Mouse (Mus musculus) testis, adult 2 months (tissue): ENCODE data around the gene Trim17. TPM values are rescaled to one million over a fixed set of nuclear protein-coding genes. Genes with fewer than 3 reads are reported as not detected.

Experiments used
- H3K27ac ChIP-seq: fragments of 200-500 bp; 2 replicates; pipeline ENCODE4 v1.5.1; 2012; ENCODE audit warnings: low read depth, low read length; ENCODE audit not compliant: control insufficient read depth, insufficient read depth
- H3K27me3 ChIP-seq: fragments of 200-500 bp; 2 replicates; pipeline ENCODE4 v1.6.1; 2012; ENCODE audit warnings: mild to moderate bottlenecking, low read length, moderate library complexity; ENCODE audit not compliant: control insufficient read depth, insufficient read depth
- H3K36me3 ChIP-seq: fragments of 200-500 bp; 2 replicates; pipeline ENCODE4 v1.6.1; 2012; ENCODE audit warnings: mild to moderate bottlenecking, low read length; ENCODE audit not compliant: control insufficient read depth, insufficient read depth
- H3K4me1 ChIP-seq: fragments of 200-500 bp; 2 replicates; pipeline ENCODE4 v1.6.1; 2012; ENCODE audit warnings: low read length; ENCODE audit not compliant: control insufficient read depth, insufficient read depth
- H3K4me3 ChIP-seq: fragments of 200-500 bp; 2 replicates; pipeline ENCODE4 v1.5.1; 2012; ENCODE audit warnings: low read depth, mild to moderate bottlenecking, low read length, moderate library complexity, mixed read lengths; ENCODE audit not compliant: control insufficient read depth
- CTCF ChIP-seq: fragments of 200-500 bp; IDR thresholded peaks from 2 replicates; pipeline ENCODE4 v1.5.1; 2012; ENCODE audit warnings: low read depth, mild to moderate bottlenecking, inconsistent platforms, low read length, moderate library complexity; ENCODE audit not compliant: control insufficient read depth, insufficient read depth, insufficient replicate concordance
- POLR2A ChIP-seq: fragments of 200-500 bp; IDR thresholded peaks from 2 replicates; pipeline ENCODE4 v1.6.1; 2012; ENCODE audit warnings: low read depth, mild to moderate bottlenecking, inconsistent platforms, low read length, moderate library complexity; ENCODE audit not compliant: control insufficient read depth
- polyA plus RNA-seq: library from polyadenylated mRNA; depleted of rRNA; stranded (reverse); fragments of >200 nt; gene quantifications from 2 replicates; pipeline ENCODE4 v1.2.3, GENCODE M21; 2012

Gene Trim17
- polyA plus RNA-seq, 1 experiment = 166 TPM

GRCm38 (mm10) chr11:58969659-58970058 lies 15.2 kb downstream of the Trim17 start:
- TF ChIP-seq POLR2A (no peak), CTCF (no peak)
- Histone ChIP-seq H3K4me3 (no peak overlapping the region), H3K27me3 (no peaks in the 10 kb centered on the region), H3K36me3 (no peaks in the 10 kb centered on the region), H3K4me1 (peaks cover 8% of the 10 kb centered on the region), H3K27ac (no peak overlapping the region)

DNA sequence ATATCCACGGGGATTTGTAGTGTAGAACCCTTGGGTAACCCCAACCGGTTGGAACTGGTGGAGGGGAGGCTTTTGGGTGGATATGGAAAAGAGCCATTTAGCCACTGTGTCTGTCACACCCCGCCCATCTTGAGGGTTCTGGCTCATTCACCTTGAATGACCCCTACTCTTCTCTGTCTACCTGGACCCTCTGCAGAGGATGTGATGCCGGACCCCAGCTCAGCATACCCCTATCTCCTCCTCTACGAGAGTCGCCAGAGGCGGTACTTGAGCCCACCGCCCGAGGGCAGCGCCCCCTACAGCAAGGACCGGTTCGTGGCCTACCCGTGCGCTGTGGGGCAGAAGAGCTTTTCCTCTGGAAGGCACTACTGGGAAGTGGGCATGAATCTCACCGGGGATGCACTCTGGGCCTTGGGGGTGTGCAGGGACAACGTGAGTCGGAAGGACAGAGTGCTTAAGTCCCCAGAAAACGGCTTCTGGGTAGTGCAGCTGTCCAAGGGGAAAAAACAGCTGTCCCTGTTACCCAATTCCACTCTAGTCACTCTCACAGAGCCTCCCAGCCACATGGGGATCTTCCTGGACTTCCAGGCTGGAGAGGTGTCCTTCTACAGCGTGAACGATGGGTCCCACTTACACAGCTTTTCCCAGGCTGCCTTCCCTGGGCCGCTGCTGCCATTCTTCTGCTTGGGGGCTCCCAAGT lies 16.5 kb downstream of the Trim17 start:
- no peaks in the 10 kb centered on the region for H3K36me3 ChIP-seq
- peaks cover 8% of the 10 kb centered on the region for H3K4me1 ChIP-seq
- TF ChIP-seq POLR2A (no peak), CTCF (no peak)
- H3K27ac ChIP-seq = no peak overlapping the region
- no peaks in the 10 kb centered on the region for H3K27me3 ChIP-seq
- H3K4me3 ChIP-seq = no peak overlapping the region

- Histone ChIP-seq H3K27ac (no peak overlapping the region), H3K36me3 (no peaks in the 10 kb centered on the region), H3K4me1 (peaks cover 8% of the 10 kb centered on the region), H3K4me3 (no peak overlapping the region), H3K27me3 (no peaks in the 10 kb centered on the region)
- TF ChIP-seq POLR2A (no peak), CTCF (no peak)
These were observed 17.3 kb downstream of the Trim17 start for GRCm38 (mm10) chr11:58971796-58972195.

GRCm38 (mm10) chr11:58974414-58974813 lies 19.9 kb downstream of the Trim17 start:
- Histone ChIP-seq H3K27me3 (no peaks in the 10 kb centered on the region), H3K36me3 (no peaks in the 10 kb centered on the region), H3K4me3 (peak overlapping the region; percentile 87), H3K27ac (peak overlapping the region; percentile 98), H3K4me1 (peaks cover 15% of the 10 kb centered on the region)
- TF ChIP-seq POLR2A (peak; percentile 68; the same call in 1 of the 2 replicates), CTCF (no peak)

GRCm38 (mm10) chr11:58977150-58977549 lies 22.7 kb downstream of the Trim17 start:
- peaks cover 22% of the 10 kb centered on the region for H3K4me1 ChIP-seq
- no peaks in the 10 kb centered on the region for H3K27me3 ChIP-seq
- TF ChIP-seq CTCF (no peak), POLR2A (no peak)
- peak overlapping the region; percentile 94 for H3K4me3 ChIP-seq
- peaks cover 3% of the 10 kb centered on the region; the same call in 1 of the 2 replicates for H3K36me3 ChIP-seq
- peak overlapping the region; percentile 78 for H3K27ac ChIP-seq

DNA sequence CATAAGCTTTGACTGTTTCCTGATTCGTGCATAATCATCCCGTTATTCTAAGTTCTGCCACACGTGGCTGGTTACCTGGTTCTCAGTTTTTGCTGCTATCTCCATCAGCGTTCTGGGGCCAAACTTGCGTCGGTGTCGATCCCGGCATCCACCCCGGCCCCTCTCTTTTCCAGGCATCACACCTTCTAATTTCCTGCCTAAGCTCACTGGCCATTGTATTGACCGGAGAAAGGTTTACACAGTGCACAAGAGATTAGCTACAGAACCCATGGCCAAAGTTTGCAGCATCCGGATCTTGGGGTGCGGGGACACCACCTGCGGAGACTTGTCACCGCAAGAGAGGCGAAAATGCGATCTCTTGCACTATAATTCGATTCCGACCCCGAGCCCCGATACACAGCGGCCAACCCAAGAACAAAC lies 23.1 kb downstream of the Trim17 start:
- H3K36me3 ChIP-seq = peaks cover 3% of the 10 kb centered on the region; the same call in 1 of the 2 replicates
- H3K27me3 ChIP-seq = no peaks in the 10 kb centered on the region
- peaks cover 22% of the 10 kb centered on the region for H3K4me1 ChIP-seq
- H3K27ac ChIP-seq = peak overlapping the region; percentile 78
- peak overlapping the region; percentile 94 for H3K4me3 ChIP-seq
- no peak for TF ChIP-seq POLR2A
- no peak for TF ChIP-seq CTCF

DNA sequence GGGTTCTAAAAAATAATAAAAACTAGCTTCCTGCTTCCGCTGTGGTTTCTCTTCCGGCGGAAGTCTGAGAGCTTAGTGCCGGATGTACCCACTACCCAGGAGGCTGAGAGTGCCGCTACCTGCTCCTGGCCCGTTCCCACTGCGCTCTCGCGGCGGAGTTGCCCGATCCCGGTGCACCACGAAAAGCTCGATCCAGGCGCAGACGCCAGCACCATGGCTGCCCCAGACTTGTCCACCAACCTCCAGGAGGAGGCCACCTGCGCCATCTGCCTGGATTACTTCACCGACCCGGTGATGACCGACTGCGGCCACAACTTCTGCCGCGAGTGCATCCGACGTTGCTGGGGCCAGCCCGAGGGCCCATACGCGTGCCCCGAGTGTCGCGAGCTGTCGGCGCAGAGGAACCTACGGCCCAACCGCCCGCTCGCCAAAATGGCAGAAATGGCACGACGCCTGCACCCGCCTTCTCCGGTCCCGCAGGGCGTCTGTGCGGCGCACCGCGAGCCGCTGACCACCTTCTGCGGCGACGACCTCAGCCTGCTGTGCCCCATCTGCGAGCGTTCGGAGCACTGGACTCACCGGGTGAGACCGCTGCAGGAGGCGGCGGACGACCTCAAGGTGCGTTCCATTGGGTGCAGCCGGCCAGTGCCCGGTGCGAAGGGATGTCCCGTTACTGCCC lies 23.7 kb downstream of the Trim17 start, which contains the start of gene Trim11:
TSS of gene Trim11 (plus strand) at position 67 of the 679 bp plus-strand sequence.
- peak within 1 kb of the TSS; percentile 88 for H3K27ac ChIP-seq

More for the DNA sequence above, 23.7 kb downstream of the Trim17 start, which contains the start of gene Trim11:
- TF ChIP-seq CTCF (no peak), POLR2A (peak; percentile 48)
- Histone ChIP-seq H3K4me1 (peaks cover 22% of the 10 kb centered on the region), H3K4me3 (peak within 1 kb of the TSS; percentile 94), H3K27me3 (no peaks in the 10 kb centered on the region), H3K36me3 (peaks cover 3% of the 10 kb centered on the region)
